Mouse (Mus musculus) kidney, postnatal 36 days (tissue): Measurements from ENCODE around the gene Btbd16.

Experiments
- DNase-seq, 2 experiments: peaks; one replicate each; pipeline ENCODE4 v3.0.0; 2021 to 2022; ENCODE audit warnings: mixed read lengths in 2 of 2

The Btbd16 gene

DNA sequence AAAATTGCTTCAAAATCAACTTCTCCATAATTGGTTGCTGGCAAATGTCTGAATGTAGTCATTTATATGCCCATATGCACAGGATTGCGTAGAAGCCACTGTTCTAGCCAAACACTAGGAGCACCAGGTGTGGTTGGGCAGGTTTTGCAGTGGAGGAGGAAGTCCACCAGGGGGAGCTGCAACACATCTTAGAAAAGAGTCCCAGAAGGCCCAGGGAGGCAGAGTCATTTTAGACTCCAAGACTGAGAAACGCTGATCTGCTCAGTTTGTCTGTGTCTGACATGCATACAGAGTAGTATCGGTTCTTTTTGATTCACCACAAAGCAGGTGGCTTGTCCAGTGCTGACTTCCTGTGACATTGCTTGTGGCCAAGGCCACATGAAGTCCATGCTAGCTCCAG lies 3.2 kb upstream of the Btbd16 start:
- DNase-seq = peak; percentile 83 to 91

DNA sequence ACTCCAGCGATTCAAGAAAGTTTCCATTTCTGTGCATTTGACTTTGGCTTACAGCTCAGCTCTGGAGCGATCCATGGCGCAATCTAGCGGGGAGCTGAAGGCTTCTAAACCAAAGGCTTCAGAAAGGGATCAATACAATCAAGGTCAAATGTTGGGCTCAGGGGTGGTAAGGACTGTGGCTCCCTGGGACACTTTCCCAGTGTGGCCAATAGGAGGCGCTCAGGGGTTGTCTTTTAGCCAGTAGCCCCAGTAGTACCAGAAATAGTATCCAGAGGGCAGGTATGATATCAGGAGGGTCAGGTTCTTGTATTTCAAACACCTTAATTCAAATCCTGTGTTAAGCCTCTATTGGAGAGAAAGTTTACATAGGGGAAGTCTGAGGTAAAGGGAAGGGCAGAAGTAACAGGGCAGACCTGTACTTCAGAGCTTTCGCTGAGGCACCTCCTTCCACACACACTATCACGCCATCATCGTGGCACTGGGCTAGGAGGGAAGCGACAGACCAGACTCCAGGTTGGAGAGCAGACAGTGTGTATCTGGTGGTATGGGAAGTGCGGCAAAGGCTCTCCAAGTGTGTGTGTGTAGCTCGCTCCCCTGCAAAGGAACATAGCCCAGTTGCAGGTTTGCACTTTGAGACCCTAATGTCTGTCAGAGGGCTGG lies 568 bp upstream of the Btbd16 start:
- peak; percentile 40 to 74 for DNase-seq

DNA sequence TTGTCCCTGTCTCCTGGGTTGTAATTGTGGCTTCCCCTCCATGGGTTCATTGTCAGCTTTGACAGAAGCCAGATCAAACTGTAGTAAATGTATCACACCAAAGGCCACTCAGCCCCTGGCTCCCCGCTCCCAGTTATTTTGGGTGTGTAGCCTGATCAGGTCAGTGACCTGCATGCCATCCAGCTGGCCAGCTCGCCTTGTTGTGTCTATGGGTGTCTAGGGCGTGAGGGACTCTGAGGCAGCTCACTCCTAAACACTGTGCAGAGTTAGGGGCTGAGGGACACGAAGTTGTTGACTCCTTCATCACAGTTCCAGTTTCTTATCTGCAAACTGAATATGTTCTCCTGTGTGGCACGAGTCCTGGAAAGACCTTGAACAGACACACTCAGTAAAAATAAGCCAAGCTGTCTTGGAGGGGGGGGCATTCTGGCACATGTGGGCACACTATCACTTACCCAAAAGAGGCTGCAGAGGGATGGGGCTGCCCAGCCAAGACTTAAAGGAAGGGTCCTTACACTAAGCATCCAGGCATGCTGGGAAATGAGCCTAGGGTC lies 7.1 kb downstream of the Btbd16 start:
- no peak for DNase-seq

GRCm38 (mm10) chr7:130782501-130783050 lies 8.7 kb downstream of the Btbd16 start:
- no peak for DNase-seq

DNA sequence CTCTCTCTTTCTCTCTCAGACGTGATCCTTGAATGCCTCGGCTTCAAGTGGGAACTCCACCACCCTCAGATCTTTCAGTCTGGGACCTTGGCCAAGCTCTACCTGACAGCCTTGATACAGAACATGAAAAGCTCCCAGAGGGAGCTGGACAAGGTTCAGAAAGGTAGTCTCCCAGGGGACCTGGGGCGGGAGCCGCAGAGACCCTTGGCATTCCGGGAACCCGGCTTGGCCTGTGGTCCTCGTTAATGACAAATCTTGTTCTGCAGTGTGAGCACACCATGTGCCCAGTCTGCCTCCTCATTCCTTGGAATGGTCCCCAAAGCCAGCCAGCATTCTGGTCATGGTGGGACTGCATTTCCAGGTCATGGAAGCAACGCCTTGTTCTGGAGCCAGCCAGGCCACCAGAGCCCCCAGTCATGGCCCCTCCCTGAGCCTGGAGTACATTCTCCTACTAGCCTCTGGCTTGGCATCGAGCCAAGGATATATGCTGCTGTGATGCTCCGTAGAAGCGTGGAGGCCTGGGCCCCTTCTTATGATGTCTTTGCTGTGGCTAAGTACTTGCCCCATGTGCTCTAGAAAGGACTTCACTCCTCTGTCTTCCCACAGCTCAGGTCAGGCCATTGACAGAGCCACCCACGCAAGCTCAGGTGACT lies 12.2 kb downstream of the Btbd16 start:
- DNase-seq = peak; percentile 84 to 91

- DNase-seq = no peak
These were observed 12.8 kb downstream of the Btbd16 start for GRCm38 (mm10) chr7:130786708-130787107.

GRCm38 (mm10) chr7:130787537-130787936 lies 13.7 kb downstream of the Btbd16 start:
- DNase-seq = no peak

DNA sequence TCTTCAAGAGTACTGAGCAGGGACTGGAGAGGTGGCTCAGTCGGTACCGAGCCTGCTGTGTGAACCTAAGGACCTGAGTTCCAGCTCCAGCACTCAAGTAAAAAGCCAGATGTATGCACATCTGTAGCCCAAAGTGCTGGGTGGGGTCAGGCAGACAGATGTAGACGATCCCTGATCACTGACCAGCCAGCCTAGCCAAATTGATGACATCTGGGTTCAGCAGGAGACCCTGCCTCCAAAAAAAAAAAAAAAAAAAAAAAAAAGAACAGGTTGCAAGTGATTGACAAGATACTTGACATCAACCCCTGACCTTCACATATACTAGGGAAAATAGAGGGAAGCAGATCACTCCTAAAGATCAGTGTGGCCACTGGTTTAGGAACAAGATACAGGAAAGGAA lies 15.1 kb downstream of the Btbd16 start:
- DNase-seq = no peak

- no peak for DNase-seq
These were observed 15.6 kb downstream of the Btbd16 start for GRCm38 (mm10) chr7:130789456-130789855.

GRCm38 (mm10) chr7:130793671-130794070 lies 19.8 kb downstream of the Btbd16 start:
- no peak for DNase-seq

GRCm38 (mm10) chr7:130796786-130797185 lies 22.9 kb downstream of the Btbd16 start:
- DNase-seq = no peak

- DNase-seq = no peak
These were observed 23.7 kb downstream of the Btbd16 start for GRCm38 (mm10) chr7:130797524-130797923.

DNA sequence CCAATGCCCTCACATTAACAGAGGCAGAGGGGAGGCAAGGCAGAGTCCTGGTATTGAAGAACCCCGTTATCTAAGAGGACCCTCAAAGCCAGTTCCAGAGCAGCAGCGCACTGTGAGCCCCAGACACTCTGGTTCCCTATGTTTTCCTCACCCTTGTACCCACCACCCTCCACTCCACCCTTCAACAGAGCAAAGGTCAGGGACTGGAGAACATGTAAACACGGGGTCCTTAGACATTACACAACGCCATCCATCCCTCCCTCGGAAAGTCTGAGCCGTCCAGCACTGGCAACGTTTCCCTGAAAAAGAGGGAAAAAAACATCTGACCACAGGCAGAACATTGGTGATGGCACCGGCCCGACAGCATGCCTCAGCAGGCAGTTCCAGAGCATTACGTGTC lies 25.5 kb downstream of the Btbd16 start:
- peak; percentile 22 to 67 for DNase-seq

GRCm38 (mm10) chr7:130800681-130801080 lies 26.8 kb downstream of the Btbd16 start:
- DNase-seq = no peak

GRCm38 (mm10) chr7:130801811-130802210 lies 27.9 kb downstream of the Btbd16 start:
- no peak for DNase-seq

DNA sequence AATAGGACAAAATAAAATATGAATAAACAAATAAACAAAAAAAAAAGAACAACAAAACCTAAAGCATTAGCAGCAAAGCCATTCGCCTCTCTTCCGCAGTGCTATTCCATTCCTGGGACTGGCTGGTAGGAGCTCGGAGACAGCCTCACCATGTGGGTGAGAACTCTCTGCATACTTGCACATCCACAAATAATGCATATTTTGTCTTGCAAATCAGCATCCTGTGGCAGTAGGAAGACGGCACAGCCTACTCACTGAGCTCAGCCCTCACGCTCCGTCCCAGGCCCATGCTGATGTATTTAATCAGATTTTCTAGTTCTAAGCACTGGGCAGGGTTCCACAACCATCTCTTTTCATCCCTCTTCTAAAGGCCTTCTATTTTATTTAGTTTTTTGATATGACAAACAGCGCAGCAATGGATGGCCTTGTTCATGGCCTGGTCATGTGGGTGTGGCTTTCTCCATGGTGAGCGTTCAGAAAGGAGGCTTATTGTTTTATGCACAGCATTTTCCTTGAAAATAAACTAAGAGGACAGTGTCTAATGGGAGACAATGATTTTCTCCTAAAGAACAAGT lies 29.5 kb downstream of the Btbd16 start:
- DNase-seq = no peak

DNA sequence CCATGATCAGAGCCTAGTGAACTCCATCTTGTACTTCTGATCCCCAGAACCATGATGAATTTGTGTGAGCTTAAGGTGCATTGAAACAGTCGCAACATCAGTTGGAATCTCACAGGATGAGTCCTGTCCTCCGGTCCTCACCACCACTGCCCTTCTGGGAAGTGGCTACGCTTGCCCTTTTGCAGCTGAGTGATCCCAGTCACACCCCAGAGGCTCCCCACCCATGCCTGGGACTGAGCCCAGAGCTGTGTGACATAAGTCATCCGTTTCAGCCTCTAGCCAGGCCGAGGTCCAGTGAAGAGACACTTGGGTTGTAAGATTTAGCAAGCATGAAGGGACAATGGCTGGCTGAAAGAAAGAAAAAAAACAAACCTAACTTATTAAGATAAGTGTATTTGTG lies 31.1 kb downstream of the Btbd16 start:
- peak; percentile 62 to 66 for DNase-seq

DNA sequence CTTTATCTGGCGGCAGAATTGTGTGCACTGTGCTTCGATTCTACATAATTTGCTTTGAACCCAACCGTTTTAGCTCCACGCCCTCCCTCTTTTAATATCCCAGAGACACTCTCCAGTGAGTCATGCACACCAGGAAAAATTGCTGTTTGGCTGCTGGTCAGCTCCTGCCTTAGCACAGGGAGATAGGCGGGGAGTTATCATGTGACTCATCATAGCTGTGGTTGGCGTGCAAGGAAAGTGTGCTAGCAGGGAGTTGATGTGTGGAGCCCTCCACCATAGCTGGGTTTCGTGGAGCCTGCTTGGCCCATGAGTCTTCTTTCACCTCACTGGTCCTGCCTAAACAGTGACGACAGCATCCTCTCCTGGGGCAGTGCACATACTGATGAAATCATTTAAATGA lies 33.9 kb downstream of the Btbd16 start:
- peak; percentile 28 to 34 for DNase-seq

DNA sequence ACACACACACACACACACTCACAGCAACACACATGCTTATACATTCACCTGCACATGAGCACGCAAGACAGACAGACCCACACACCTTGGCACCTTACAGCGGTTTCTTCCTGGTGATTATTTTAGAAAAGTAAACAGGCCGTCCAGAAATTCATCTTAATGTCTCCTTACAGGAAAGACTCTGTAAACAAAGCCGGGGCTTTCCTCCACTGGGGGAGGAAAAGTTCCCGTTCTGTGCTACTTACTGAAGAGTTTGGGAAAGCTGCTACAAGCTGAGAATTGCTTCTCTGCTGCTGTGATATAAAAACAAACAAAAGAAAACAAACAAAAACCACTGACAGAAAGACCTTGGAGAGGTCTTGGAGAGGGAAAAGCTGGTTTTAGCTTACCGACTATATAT lies 34.8 kb downstream of the Btbd16 start:
- no peak for DNase-seq

GRCm38 (mm10) chr7:130810238-130810637 lies 36.4 kb downstream of the Btbd16 start:
- DNase-seq = no peak

GRCm38 (mm10) chr7:130812407-130812806 lies 38.5 kb downstream of the Btbd16 start:
- DNase-seq = no peak

DNA sequence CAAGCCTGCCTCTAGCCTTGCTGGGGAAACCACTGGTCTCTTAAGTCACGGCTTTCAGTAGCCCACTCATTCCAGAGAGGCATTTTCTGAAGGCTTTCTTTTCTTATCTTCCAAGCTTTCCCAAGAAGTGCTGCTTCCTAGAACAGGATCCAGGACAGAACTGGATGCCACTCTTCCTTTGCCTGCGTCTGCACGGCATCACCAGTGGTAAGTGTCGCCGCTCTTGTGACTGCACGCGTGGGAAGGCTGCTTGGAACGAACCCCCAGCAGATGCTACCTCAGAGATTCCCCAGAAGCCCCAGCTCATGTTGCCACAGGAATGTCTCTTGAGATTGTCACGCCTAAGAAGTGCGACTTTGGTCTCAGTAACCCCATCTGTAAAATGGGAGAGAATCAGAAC lies 41.7 kb downstream of the Btbd16 start:
- no peak for DNase-seq

DNA sequence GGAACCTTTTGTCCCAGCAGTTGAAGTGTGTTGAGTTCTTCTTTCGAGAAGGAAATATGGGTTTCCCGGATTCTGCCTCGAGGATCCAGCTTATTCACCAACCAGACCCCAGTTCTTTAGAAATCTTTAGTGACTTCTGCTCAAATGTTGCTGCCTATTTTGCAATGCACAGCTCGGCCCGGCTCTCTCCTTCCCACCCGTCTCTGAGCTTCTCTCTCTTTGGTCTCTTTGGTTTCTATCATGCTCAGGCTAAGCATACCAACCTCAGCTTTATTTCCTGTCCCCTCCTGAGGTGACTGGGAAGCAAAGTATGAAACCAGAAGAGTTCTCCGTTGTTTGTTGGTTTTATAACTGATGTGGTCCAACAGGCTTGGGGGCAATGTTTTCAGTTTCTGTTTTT lies 42.4 kb downstream of the Btbd16 start:
- DNase-seq = no peak

DNA sequence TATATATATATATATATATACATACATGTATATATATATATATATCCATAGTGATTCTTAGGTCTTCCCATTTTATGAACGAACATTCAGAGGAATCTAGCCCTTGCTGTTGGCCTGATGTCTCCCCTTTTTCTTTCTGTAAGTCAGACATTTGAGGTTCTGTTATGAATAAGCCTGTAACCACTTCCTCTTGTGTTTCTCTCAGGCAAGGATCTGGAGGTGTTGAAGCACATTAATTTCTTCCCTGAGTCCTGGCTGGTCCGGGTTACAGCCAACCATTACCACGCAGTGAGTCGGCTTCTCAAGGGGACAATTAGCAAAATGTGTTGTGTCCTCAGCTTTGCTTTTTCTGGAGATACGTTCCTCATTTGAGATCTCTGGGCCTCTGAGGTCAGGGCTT lies 44.9 kb downstream of the Btbd16 start:
- no peak for DNase-seq
